Mouse (Mus musculus) C2C12 (cell line): ENCODE data around the gene Tnfrsf12a. TPM values are rescaled to one million over a fixed set of nuclear protein-coding genes. Genes with fewer than 3 reads are reported as not detected.

ENCODE experiments used
- H3K27me3 ChIP-seq: one replicate; pipeline ENCODE4 v1.6.1; 2011; ENCODE audit not compliant: control insufficient read depth, insufficient read depth, insufficient read length
- H3K36me3 ChIP-seq: one replicate; pipeline ENCODE4 v1.6.1; 2011; ENCODE audit not compliant: control insufficient read depth, insufficient read depth
- H3K4me3 ChIP-seq: one replicate; pipeline ENCODE4 v1.5.1; 2011; ENCODE audit warnings: mild to moderate bottlenecking, control low read depth; ENCODE audit not compliant: poor library complexity, insufficient read depth, severe bottlenecking
- H3K79me2 ChIP-seq: one replicate; pipeline ENCODE4 v1.6.1; 2011; ENCODE audit not compliant: control insufficient read depth, insufficient read depth
- H3K79me3 ChIP-seq: one replicate; pipeline ENCODE4 v1.6.1; 2011; ENCODE audit warnings: low read depth, control low read depth
- H3ac ChIP-seq: one replicate; pipeline ENCODE3; 2011; ENCODE audit warnings: low read depth; ENCODE audit not compliant: control insufficient read depth, insufficient read length
- CEBPB ChIP-seq: IDR thresholded peaks from one replicate; pipeline ENCODE4 v1.6.1; 2011; ENCODE audit warnings: low read depth, mild to moderate bottlenecking, control low read depth, moderate library complexity
- CTCF ChIP-seq: IDR thresholded peaks from one replicate; pipeline ENCODE4 v1.5.1; 2011; ENCODE audit not compliant: control insufficient read depth, insufficient read depth, insufficient read length
- FOSL1 ChIP-seq: IDR thresholded peaks from one replicate; pipeline ENCODE4 v1.8.0; 2011; ENCODE audit warnings: mild to moderate bottlenecking, low read length; ENCODE audit not compliant: poor library complexity, insufficient read depth, severe bottlenecking
- MAX ChIP-seq: IDR thresholded peaks from one replicate; pipeline ENCODE4 v1.6.1; 2011; ENCODE audit warnings: mild to moderate bottlenecking, control low read depth
- MYOD1 ChIP-seq: IDR thresholded peaks from one replicate; pipeline ENCODE4 v1.6.1; 2011; ENCODE audit warnings: low read depth; ENCODE audit not compliant: control insufficient read depth, insufficient read length
- MYOG ChIP-seq: IDR thresholded peaks from one replicate; pipeline ENCODE4 v1.6.1; 2011; ENCODE audit not compliant: control insufficient read depth, insufficient read length; ENCODE audit errors: extremely low read depth
- USF1 ChIP-seq: IDR thresholded peaks from one replicate; pipeline ENCODE4 v1.6.1; 2011; ENCODE audit warnings: low read depth, mild to moderate bottlenecking, control low read depth, moderate library complexity
- polyA plus RNA-seq: library from polyadenylated mRNA; unstranded; fragments of >200 nt; fragmentation: generic; extraction: Trizol; gene quantifications from one replicate; pipeline ENCODE4 v1.2.1, GENCODE M21; 2012; ENCODE audit warnings: missing spikeins

Tnfrsf12a gene
- polyA plus RNA-seq, 1 experiment: 916 TPM

- Histone ChIP-seq H3K79me2 (no peaks in the 10 kb centered on the region), H3K4me3 (no peak overlapping the region), H3K79me3 (no peaks in the 10 kb centered on the region), H3K36me3 (no peaks in the 10 kb centered on the region), H3ac (no peak overlapping the region), H3K27me3 (no peaks in the 10 kb centered on the region)
- TF ChIP-seq FOSL1: no peak
- TF ChIP-seq USF1: no peak
These were observed 26.0 kb upstream of the Tnfrsf12a start for GRCm38 (mm10) chr17:23703301-23703700.

DNA sequence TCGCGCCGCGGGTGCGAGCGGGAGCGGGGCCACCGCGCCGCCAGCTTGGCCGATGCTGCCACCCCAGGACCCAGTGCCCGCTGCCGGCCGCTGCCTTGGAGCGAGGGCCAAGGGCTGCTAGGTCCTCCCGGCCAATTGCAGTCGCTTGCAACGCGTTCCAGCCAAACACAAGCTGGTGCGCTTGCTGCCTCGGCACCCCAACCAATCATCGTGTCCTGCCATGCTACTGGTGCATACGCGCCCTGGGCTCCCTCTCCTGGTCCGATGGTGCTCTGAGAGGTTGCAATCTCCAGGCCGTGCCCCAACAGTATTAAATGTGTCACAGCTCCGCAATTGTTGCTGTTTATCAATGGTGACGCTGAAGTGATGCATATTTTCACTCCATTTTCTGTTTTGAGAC is 22.8 kb upstream of the Tnfrsf12a start:
- Histone ChIP-seq H3K79me3 (no peaks in the 10 kb centered on the region), H3K79me2 (no peaks in the 10 kb centered on the region), H3K36me3 (no peaks in the 10 kb centered on the region), H3ac (peak overlapping the region; percentile 48), H3K27me3 (no peaks in the 10 kb centered on the region), H3K4me3 (peak overlapping the region; percentile 41)
- peak; percentile 93 for TF ChIP-seq CTCF
- no peak for TF ChIP-seq MYOG
- TF ChIP-seq MAX: peak; percentile 64

DNA sequence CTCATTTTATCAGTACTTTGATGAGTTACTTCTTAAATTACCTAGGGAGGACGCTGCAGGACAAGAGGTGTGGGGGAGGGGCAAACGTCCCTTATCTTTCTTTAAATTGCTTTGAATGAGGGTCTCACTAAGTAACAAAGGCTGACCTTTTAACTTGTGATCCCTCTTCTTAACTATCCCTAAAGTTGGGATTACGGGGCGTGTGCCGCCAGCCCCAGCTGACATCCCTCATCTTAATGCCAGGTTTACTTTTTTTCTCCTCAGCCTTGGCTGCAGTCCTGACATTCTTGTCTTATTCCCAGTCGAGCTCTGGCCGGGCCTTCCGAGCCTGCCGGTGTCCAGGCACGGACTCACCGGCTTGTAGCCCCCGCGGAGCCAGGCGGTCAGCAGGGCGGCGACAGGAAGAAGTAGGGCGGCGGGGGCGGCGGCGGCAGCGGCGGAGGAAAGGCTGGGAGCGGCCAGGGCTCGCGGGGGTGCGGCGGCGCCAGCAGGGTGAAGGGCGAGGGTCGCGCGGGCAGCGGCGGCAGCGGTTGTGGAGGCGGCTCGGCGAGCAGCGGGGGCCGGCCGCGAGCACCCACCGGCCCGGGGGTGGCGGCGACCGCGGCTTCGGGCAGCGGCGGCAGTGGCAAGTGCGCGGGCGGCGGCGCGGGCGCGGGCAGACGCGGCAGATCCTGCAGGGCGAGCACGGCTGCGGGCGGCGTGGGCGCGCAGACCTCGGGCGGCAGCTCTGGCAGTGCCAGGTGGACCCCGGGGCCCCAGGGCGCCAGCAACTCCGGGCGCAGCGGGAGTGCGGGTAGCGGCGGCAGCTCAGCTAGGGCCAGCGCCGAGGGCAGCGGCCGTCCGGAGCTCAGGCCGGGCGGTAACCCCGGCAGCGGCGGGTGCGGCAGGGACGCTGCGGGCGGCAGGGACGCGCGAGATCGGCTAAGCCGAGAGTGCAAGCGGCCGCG is 22.1 kb upstream of the Tnfrsf12a start:
- Histone ChIP-seq H3K79me3 (no peaks in the 10 kb centered on the region), H3K36me3 (no peaks in the 10 kb centered on the region), H3K27me3 (no peaks in the 10 kb centered on the region), H3ac (peak overlapping the region; percentile 48), H3K79me2 (no peaks in the 10 kb centered on the region), H3K4me3 (peak overlapping the region; percentile 41)
- TF ChIP-seq USF1 (no peak), MYOD1 (no peak), MYOG (no peak), CTCF (no peak), FOSL1 (no peak), CEBPB (no peak), MAX (no peak)

- Histone ChIP-seq H3K27me3 (no peaks in the 10 kb centered on the region), H3K79me3 (no peaks in the 10 kb centered on the region), H3ac (no peak overlapping the region), H3K4me3 (no peak overlapping the region), H3K79me2 (no peaks in the 10 kb centered on the region), H3K36me3 (no peaks in the 10 kb centered on the region)
- TF ChIP-seq MYOG (no peak), USF1 (no peak), CTCF (no peak), FOSL1 (no peak), MAX (no peak)
These were observed 18.5 kb upstream of the Tnfrsf12a start for GRCm38 (mm10) chr17:23695801-23696200.

DNA sequence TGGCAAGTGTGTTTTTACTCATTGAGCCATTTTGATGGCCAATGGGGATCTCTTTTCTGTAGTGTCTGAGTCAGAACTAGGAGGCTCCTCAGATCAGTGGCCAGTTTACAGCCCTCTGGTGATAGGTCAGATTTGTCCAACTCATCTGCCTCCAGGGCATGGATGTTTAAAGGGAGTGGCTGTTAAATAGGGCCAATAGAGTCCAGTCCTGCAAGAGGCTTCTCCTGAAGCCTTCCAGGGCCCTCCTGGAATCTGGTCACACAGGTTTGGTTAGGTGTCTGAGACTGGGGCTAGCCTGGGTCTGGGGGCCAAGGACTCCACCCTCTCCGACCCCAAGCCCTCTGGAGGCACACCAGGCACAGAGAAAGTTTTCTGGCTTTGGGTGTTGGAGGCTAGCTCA is 17.2 kb upstream of the Tnfrsf12a start:
- Histone ChIP-seq H3K4me3 (no peak overlapping the region), H3K79me3 (no peaks in the 10 kb centered on the region), H3K79me2 (no peaks in the 10 kb centered on the region), H3ac (no peak overlapping the region), H3K36me3 (no peaks in the 10 kb centered on the region), H3K27me3 (no peaks in the 10 kb centered on the region)
- TF ChIP-seq CEBPB (no peak), MYOD1 (no peak), FOSL1 (no peak), CTCF (no peak), USF1 (no peak), MAX (no peak), MYOG (no peak)

- Histone ChIP-seq H3K79me3 (no peaks in the 10 kb centered on the region), H3ac (no peak within 1 kb of the TSS), H3K4me3 (no peak within 1 kb of the TSS), H3K79me2 (no peaks in the 10 kb centered on the region), H3K27me3 (no peaks in the 10 kb centered on the region), H3K36me3 (no peaks in the 10 kb centered on the region)
- no peak for TF ChIP-seq MAX
- no peak for TF ChIP-seq USF1
- no peak for TF ChIP-seq MYOG
- no peak for TF ChIP-seq FOSL1
- no peak for TF ChIP-seq CTCF
- TF ChIP-seq CEBPB: no peak
- TF ChIP-seq MYOD1: no peak
These were observed 6.8 kb upstream of the Tnfrsf12a start, which contains the start of gene Cldn9 for GRCm38 (mm10) chr17:23683856-23684672. TSS of gene Cldn9 (minus strand) at chr17:23684026.
